Mouse (Mus musculus) heart, adult 8-10 months (tissue): ENCODE data around the gene Cmtm2b. TPM values are rescaled to one million over a fixed set of nuclear protein-coding genes. Genes with fewer than 3 reads are reported as not detected.

Source experiments
- total RNA-seq, 4 experiments: library from RNA; stranded (reverse); gene quantifications; 2 replicates each; pipeline ENCODE4 v1.2.4; 2022

The Cmtm2b gene
- total RNA-seq, 4 experiments from 2014 or later, result not detected

Other genes starting within 250 kb of the Cmtm2b start
- gene Cdh5, start 220.6 kb upstream of the Cmtm2b start, total RNA-seq, result 100 to 1,000 TPM in 3 of 4 experiments, 10 to 100 TPM in 1; 92.8 to 120 (median 112) TPM
- 1 to 10 TPM in 3 of 4 experiments, under 1 TPM in 1; 0.59 to 2.0 (median 1.3) TPM for gene Bean1, start 151.8 kb upstream of the Cmtm2b start, total RNA-seq
- gene Tk2, start 73.7 kb upstream of the Cmtm2b start, total RNA-seq, result 10 to 100 TPM in 1 of 4 experiments, 1 to 10 TPM in 3; 6.5 to 10.4 (median 9.3) TPM
- 1 to 10 TPM; 3.1 to 4.6 (median 4.2) TPM for gene Cklf, start 71.4 kb upstream of the Cmtm2b start, total RNA-seq
- gene Cmtm2a, start 29.0 kb upstream of the Cmtm2b start, total RNA-seq, result not detected
- not detected for gene Gm45711, start 12.1 kb upstream of the Cmtm2b start, total RNA-seq
- under 1 TPM in 1 of 4 experiments, not detected in 3; 0.28 TPM for gene Cmtm1, start 12.1 kb upstream of the Cmtm2b start, total RNA-seq
- not detected for gene Gm11020, start 663 bp upstream of the Cmtm2b start, total RNA-seq
- 10 to 100 TPM; 10.1 to 18.8 (median 14.9) TPM for gene Cmtm3, start 17.2 kb downstream of the Cmtm2b start, total RNA-seq
- gene Cmtm4, start 73.6 kb downstream of the Cmtm2b start, total RNA-seq, result 10 to 100 TPM; 10.7 to 11.8 (median 11.0) TPM
- 100 to 1,000 TPM in 2 of 4 experiments, 10 to 100 TPM in 2; 80.4 to 113 (median 96.5) TPM for gene Dync1li2, start 120.8 kb downstream of the Cmtm2b start, total RNA-seq
- gene Terb1, start 187.7 kb downstream of the Cmtm2b start, total RNA-seq, result not detected
- 10 to 100 TPM; 28.5 to 32.0 (median 29.9) TPM for gene Nae1, start 212.4 kb downstream of the Cmtm2b start, total RNA-seq
- 1 to 10 TPM; 2.6 to 4.4 (median 3.2) TPM for gene Car7, start 212.5 kb downstream of the Cmtm2b start, total RNA-seq